Mouse (Mus musculus) stomach, postnatal 0 days (tissue): ENCODE results near the gene Tuba1b. TPM values are rescaled to one million over a fixed set of nuclear protein-coding genes. Genes with fewer than 3 reads are reported as not detected.

ENCODE experiments used
- ATAC-seq: fragments of 200-750 bp; cut with Nextera tagmentation; 2 replicates; pipeline ENCODE4 v1.8.0; 2017; ENCODE audit not compliant: low FRiP score, low TSS enrichment
- DNase-seq: peaks from one replicate; pipeline ENCODE4 v3.0.0-alpha.2; 2016; ENCODE audit warnings: low spot score
- H3K27ac ChIP-seq: fragments of 300-500 bp; sonication (generic); replicated peaks from 2 replicates; pipeline ENCODE4 v1.5.1; 2014; ENCODE audit warnings: mild to moderate bottlenecking, control low read depth
- H3K27me3 ChIP-seq: fragments of 300-500 bp; sonication (generic); 2 replicates; pipeline ENCODE4 v1.6.1; 2014; ENCODE audit warnings: low read length; ENCODE audit not compliant: control insufficient read depth, insufficient read depth
- H3K36me3 ChIP-seq: fragments of 300-500 bp; sonication (generic); 2 replicates; pipeline ENCODE4 v1.6.1; 2014; ENCODE audit warnings: low read length, mixed read lengths; ENCODE audit not compliant: control insufficient read depth, insufficient read depth
- H3K4me1 ChIP-seq: fragments of 300-500 bp; sonication (generic); replicated peaks from 2 replicates; pipeline ENCODE4 v1.6.1; 2014; ENCODE audit warnings: antibody characterized with exemption; ENCODE audit not compliant: control insufficient read depth, insufficient read depth
- H3K4me2 ChIP-seq: fragments of 300-500 bp; sonication (generic); replicated peaks from 2 replicates; pipeline ENCODE4 v1.6.1; 2014; ENCODE audit warnings: low read depth, mild to moderate bottlenecking, control low read depth, moderate library complexity
- H3K4me3 ChIP-seq: fragments of 300-500 bp; sonication (generic); 2 replicates; pipeline ENCODE4 v1.5.1; 2014; ENCODE audit warnings: low read depth, low read length, control low read depth
- H3K9ac ChIP-seq: fragments of 300-500 bp; sonication (generic); 2 replicates; pipeline ENCODE4 v1.6.1; 2014; ENCODE audit warnings: mild to moderate bottlenecking, low read length, control low read depth, mixed read lengths
- H3K9me3 ChIP-seq: fragments of 300-500 bp; sonication (generic); 2 replicates; pipeline ENCODE4 v1.6.1; 2016; ENCODE audit warnings: low read length; ENCODE audit not compliant: control insufficient read depth
- CTCF ChIP-seq: IDR thresholded peaks from 2 replicates; pipeline ENCODE4 v1.5.1; 2016; ENCODE audit warnings: antibody characterized with exemption, low read depth, mild to moderate bottlenecking, moderate library complexity
- EP300 ChIP-seq: optimal IDR thresholded peaks from 2 replicates; pipeline ENCODE3; 2016; ENCODE audit warnings: antibody characterized with exemption
- WGBS: fragments of 180-500 bp; shearing (Covaris S2); extraction: QIAGEN DNeasy Blood & Tissue Kit; methylation state at CpG from one replicate; pipeline ENCODE4 v1.1.7; 2014; 5-methylcytosine and 5-hydroxymethylcytosine counted together
- polyA plus RNA-seq: library from polyadenylated mRNA; unstranded; fragments of >200 nt; fragmentation: Nextera tagmentation; extraction: Ambion mirVana; gene quantifications from 2 replicates; pipeline ENCODE4 v1.2.1, GENCODE M21; 2015

The Tuba1b gene
- polyA plus RNA-seq, 1 experiment from 2014 or later = 552 TPM

- Histone ChIP-seq H3K27ac (no peak overlapping the region), H3K9me3 (no peaks in the 10 kb centered on the region), H3K9ac (no peak overlapping the region), H3K4me2 (no peak overlapping the region), H3K27me3 (no peaks in the 10 kb centered on the region), H3K36me3 (no peaks in the 10 kb centered on the region; the same call in 1 of the 2 replicates), H3K4me1 (no peaks in the 10 kb centered on the region), H3K4me3 (no peak overlapping the region)
- no peak for ATAC-seq
- TF ChIP-seq CTCF (no peak), EP300 (no peak)
- no peak for DNase-seq
- 64% methylated on average over 3 of the region's 3 CpGs for WGBS
These were observed 15.2 kb upstream of the Tuba1b start for GRCm38 (mm10) chr15:98949607-98949892.

GRCm38 (mm10) chr15:98948857-98949606 lies 14.7 kb upstream of the Tuba1b start:
- no peak for TF ChIP-seq CTCF
- no peak for TF ChIP-seq EP300
- H3K9ac ChIP-seq = no peak overlapping the region
- H3K4me1 ChIP-seq = no peaks in the 10 kb centered on the region
- no peaks in the 10 kb centered on the region; the same call in 1 of the 2 replicates for H3K36me3 ChIP-seq
- no peak for DNase-seq
- no peak for ATAC-seq
- H3K4me3 ChIP-seq = no peak overlapping the region
- no peak overlapping the region for H3K27ac ChIP-seq
- 68% methylated on average over 6 of the region's 6 CpGs for WGBS
- H3K27me3 ChIP-seq = no peaks in the 10 kb centered on the region
- no peaks in the 10 kb centered on the region for H3K9me3 ChIP-seq
- no peak overlapping the region for H3K4me2 ChIP-seq

- Histone ChIP-seq H3K4me1 (no peaks in the 10 kb centered on the region), H3K4me3 (no peak overlapping the region), H3K27me3 (no peaks in the 10 kb centered on the region), H3K27ac (no peak overlapping the region), H3K36me3 (no peaks in the 10 kb centered on the region; the same call in 1 of the 2 replicates), H3K9me3 (no peaks in the 10 kb centered on the region), H3K9ac (no peak overlapping the region), H3K4me2 (no peak overlapping the region)
- TF ChIP-seq EP300 = no peak
- no peak for TF ChIP-seq CTCF
- ATAC-seq (no peak), DNase-seq (no peak)
These were observed 14.0 kb upstream of the Tuba1b start for GRCm38 (mm10) chr15:98948382-98948781.

GRCm38 (mm10) chr15:98947884-98948283 lies 13.5 kb upstream of the Tuba1b start:
- H3K4me3 ChIP-seq = no peak overlapping the region
- H3K4me1 ChIP-seq = no peaks in the 10 kb centered on the region
- H3K27me3 ChIP-seq = no peaks in the 10 kb centered on the region
- DNase-seq = no peak
- ATAC-seq = no peak
- no peak overlapping the region for H3K27ac ChIP-seq
- TF ChIP-seq EP300 (no peak), CTCF (no peak)
- no peak overlapping the region for H3K4me2 ChIP-seq
- H3K9me3 ChIP-seq = no peaks in the 10 kb centered on the region
- no peaks in the 10 kb centered on the region; the same call in 1 of the 2 replicates for H3K36me3 ChIP-seq
- no peak overlapping the region for H3K9ac ChIP-seq
- 49% methylated on average over 3 of the region's 3 CpGs for WGBS

GRCm38 (mm10) chr15:98943133-98943532 lies 8.8 kb upstream of the Tuba1b start:
- Histone ChIP-seq H3K4me1 (no peaks in the 10 kb centered on the region), H3K4me3 (no peak overlapping the region), H3K27ac (no peak overlapping the region), H3K4me2 (no peak overlapping the region), H3K27me3 (no peaks in the 10 kb centered on the region), H3K36me3 (no peaks in the 10 kb centered on the region), H3K9me3 (no peaks in the 10 kb centered on the region), H3K9ac (no peak overlapping the region)
- ATAC-seq = no peak
- WGBS = 41% methylated on average over 4 of the region's 4 CpGs
- DNase-seq = no peak
- TF ChIP-seq CTCF (no peak), EP300 (no peak)

GRCm38 (mm10) chr15:98942081-98942480 lies 7.7 kb upstream of the Tuba1b start:
- Histone ChIP-seq H3K4me2 (no peak overlapping the region), H3K27me3 (no peaks in the 10 kb centered on the region), H3K36me3 (no peaks in the 10 kb centered on the region), H3K4me1 (no peaks in the 10 kb centered on the region), H3K27ac (no peak overlapping the region), H3K9me3 (no peaks in the 10 kb centered on the region), H3K4me3 (no peak overlapping the region), H3K9ac (no peak overlapping the region)
- WGBS = 58% methylated on average over 4 of the region's 4 CpGs
- TF ChIP-seq EP300 = no peak
- TF ChIP-seq CTCF = no peak
- DNase-seq = no peak
- no peak for ATAC-seq
